Mouse (Mus musculus) erythroblast, embryonic 14.5 days (primary cell): Measurements from ENCODE around the gene Minos1.

Experiments
- GATA1 ChIP-seq: IDR thresholded peaks from 2 replicates; pipeline ENCODE4 v1.6.1; 2012; ENCODE audit warnings: low read length, inconsistent platforms, mixed read lengths
- TAL1 ChIP-seq: IDR thresholded peaks from 3 replicates; pipeline ENCODE4 v1.6.1; 2012; ENCODE audit warnings: low read length, inconsistent platforms, mixed read lengths

DNA sequence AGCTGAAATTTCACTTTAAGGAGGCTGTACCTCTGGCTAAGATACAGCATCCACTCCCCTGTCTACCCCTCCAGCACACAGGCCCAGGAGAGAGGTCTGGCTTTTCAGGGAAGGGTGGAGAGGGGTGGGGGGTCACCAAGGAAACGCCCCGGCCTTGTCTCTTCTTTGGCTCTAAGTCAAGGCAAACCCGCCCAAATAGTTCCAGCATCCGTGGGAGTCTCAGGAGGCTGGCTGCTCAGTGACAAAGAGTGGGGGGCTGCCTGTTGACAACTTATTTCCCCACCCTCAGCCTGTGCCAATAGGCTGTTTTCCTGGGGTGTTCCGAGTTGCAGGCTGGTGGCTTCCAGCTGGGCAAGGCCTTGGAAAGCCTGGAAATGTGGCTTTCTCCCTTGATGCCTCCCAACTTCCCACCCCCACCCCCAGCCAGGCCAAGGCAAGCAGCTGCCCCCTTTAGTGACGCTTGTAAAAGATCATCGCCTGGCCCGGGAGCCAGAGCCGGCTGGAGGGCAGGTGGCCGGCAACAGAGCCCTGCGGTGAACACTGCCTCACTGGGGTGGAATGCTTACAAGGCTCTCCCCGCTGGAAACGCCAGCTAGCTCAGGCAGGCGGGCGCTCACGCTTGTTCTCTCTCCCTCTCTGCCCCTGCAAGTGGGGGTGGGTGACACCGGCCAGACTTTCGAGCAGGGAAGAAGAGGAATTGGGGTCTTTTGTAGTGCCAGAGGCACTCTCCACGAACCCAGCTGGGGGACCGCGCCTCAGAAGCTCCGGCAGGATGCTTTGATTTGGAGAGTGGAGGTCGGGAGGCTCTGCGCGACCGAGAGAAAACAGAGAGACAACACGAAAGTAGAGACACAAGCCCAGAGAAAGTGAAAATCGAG lies 39.2 kb downstream of the Minos1 start:
- TF ChIP-seq GATA1 = no peak
- no peak for TF ChIP-seq TAL1
